Mouse (Mus musculus): ENCODE results near the gene Gng7. TPM values are rescaled to one million over a fixed set of nuclear protein-coding genes. Genes with fewer than 3 reads are reported as not detected.

Gene Gng7
- total and polyA plus RNA-seq, 3 experiments: 5.4 to 9.2 (median 8.6) TPM

GRCm38 (mm10) chr10:80967101-80967656, 47.6 kb downstream of the Gng7 start:
- DNase-seq: peak; percentile 72

DNA sequence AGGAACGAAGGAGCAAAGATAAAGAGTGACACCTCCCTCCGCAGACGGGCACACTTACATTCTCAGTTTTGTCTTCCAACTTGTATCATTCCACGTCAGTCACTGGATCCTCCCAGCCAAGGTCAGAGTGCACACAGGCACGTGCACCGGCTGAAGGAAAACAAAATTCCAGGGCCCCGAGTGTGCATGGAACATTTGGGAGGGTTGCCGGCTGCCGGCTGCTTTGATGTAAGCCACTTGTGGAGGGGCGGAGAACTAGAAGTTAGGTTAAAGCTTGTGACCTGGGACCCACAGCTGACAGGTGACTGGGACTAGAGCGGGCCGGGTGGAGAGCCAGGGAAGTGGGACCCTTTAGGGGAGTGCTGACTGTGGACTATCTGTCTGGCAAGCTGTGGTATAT, 48.4 kb downstream of the Gng7 start:
- DNase-seq: peak; percentile 84

DNA sequence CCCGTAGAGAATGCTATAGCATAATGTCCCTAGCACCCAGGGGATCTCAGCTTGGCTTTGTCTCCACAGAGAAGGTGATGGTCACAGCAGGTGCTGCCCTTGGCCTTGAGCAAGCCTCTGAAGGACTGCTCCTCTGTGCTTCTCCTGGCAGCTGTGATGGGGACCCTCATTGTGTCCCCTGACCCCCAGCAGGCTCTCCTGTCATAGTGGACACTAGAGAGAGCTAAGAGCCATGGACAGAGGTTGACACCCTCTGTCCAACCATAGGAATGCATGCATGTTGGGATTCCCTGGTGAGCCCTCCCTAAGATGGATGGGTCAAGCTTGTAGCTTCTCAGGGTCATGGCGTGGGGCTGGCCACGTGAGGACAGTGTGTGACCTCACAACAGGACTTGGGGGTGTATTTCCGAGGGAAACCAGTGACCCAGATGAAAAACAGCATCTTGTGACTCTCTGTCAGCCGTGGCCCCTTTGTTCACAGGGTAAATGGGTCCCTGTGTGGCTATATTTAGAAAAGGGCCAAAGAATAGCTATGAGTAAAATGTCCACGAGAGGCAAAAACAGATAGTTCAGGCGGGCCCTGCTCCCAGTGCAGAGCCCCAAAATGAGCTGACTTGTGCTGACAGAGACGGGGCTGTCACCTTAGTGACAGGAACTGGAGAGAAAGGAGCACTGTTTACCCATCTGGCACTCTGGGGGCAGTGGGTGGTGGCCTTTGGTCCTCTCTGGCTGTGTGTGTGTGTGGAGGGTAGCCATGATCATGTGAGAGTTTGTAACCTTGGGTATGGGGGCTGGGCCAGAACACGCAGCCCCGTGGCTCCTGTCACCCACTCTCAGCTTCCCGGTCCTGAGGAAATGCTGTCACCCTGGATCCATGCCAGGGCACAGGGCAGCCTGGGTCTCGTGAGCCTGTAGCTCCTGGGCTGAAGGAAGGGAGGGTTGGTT, 51.4 kb downstream of the Gng7 start:
- peak; percentile 78 for DNase-seq

- no peak for DNase-seq
These were observed 52.2 kb downstream of the Gng7 start for GRCm38 (mm10) chr10:80962585-80962984.

GRCm38 (mm10) chr10:80962051-80962472, 52.7 kb downstream of the Gng7 start:
- DNase-seq: peak; percentile 66

DNA sequence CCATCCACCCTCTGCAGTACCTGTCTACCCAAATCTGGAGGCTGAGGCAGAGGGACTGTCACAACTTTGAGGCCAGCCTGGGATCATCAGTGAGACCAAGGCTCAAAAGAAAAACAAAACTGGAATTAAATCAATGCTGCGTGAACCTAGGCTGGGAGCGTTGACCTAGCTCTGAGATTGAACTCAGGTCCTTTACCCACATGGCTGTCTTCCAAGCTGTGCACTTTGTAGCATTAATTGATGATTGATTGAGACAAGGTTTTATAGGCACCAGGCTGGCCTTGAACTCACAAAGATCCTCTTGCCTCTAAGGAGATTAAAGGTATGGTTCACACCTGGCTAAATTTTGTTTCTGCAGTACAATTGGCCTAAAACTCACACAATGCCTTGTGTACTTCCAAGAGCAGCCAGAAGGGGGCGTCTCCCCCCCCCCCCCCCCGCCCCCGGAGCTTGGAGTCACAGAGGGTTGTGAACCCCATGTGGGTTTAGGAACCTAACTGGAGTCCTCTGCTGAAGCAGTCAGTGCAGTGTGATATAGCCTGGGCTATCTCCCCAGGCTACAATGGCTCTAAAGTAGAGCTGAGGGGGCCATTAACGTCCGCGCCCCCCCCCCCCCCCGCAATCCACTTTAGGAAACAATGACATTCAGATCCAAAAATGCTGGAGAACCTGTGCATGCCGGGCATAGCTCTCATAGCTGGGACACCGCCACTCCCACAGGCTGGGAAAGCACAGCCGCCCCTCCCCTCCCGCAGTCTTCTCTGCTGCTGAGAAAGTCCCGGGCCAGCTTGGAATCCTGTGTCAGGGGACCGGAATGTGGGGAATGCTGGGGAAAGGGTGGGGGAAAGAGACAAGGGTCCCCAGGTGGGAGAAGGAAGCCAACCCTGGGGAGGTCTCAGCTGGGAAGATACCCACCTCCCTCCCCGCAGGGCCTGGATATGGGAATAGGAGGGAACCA, 53.9 kb downstream of the Gng7 start:
- peak; percentile 74 for DNase-seq

- no peak for DNase-seq
These were observed 55.6 kb downstream of the Gng7 start for GRCm38 (mm10) chr10:80958979-80959637.

- no peak for DNase-seq
These were observed 57.0 kb downstream of the Gng7 start for GRCm38 (mm10) chr10:80957791-80958190.

DNA sequence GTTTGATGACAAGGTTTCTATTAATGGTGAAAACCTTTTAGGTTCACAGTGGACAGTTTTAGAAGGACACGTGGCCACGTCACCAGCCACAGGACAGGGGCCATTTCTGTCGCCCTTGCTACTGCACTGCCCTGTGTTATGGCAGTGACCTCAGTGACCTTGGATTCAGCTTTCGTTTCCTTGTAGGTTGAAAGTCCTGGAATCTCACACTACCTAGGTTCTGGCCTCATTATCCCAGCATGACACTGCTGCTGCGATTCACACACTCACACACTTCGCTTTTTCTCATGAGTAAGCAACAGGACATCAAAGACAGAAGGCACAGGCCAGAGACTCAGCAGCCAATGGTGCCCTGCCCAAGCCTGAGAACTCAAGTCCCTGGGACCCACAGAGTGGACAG, 57.8 kb downstream of the Gng7 start:
- DNase-seq: no peak

DNA sequence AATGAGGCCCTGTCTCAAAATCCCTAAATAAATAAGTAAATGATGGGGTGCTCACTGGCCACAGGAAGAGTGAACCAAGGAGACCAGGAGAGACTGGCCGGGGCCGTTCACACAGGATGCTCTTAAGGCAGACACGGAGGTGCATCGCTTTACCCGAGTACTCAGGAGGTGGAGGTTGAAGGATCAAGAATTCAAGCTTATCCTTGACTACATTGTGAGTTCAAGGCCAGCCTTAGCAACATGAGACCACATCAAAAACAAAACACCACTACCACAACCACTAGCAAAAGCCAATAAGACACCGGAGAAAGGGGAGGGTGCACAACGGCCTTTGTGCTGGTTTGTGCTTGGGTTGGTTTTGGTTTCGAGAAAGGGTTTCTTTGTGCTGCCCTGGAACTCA, 58.4 kb downstream of the Gng7 start:
- DNase-seq: no peak

GRCm38 (mm10) chr10:80955536-80955935, 59.2 kb downstream of the Gng7 start:
- peak; percentile 71 for DNase-seq

GRCm38 (mm10) chr10:80954843-80955242, 59.9 kb downstream of the Gng7 start:
- no peak for DNase-seq

DNA sequence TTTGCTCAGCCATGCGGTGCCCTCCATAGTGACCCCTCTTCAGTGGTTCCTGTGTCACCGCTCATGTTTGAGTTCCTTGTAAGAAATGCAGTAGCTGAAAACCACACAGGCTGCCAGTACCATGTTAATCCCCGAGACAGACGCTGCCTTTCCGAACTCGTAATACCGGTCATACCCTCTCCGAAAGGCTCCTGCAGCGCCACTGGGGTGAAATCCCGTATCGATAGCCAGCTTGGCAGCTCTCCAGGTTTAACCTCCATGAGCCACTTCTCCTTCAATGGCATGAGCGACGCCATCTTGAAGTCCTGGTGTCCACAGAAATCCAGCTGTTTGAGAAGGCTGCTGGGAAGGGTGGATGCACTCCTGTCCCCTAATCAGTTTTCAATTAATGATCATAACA, 60.3 kb downstream of the Gng7 start:
- no peak for DNase-seq

DNA sequence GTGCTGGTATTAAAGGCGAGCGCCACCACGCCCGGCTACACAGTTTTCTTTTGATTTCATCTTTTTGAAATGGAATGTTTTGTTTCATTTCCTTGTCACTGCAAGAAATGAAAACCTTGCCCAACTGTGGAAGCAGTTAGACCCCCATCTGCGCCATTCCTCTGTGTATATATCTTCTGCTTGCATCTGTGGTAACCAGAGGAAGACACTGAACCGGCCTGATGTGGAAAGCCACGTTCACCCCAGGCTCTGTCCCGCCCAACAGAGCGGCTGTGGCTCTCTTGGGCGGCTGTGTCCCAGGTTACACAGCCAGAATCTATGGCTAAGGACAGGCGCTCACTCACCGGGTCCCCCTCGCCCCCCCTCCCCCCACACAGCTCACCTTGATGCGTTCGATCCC, 62.3 kb downstream of the Gng7 start:
- no peak for DNase-seq

GRCm38 (mm10) chr10:80951761-80952390, 62.9 kb downstream of the Gng7 start:
- no peak for DNase-seq

- no peak for DNase-seq
These were observed 64.4 kb downstream of the Gng7 start for GRCm38 (mm10) chr10:80950314-80950713.

DNA sequence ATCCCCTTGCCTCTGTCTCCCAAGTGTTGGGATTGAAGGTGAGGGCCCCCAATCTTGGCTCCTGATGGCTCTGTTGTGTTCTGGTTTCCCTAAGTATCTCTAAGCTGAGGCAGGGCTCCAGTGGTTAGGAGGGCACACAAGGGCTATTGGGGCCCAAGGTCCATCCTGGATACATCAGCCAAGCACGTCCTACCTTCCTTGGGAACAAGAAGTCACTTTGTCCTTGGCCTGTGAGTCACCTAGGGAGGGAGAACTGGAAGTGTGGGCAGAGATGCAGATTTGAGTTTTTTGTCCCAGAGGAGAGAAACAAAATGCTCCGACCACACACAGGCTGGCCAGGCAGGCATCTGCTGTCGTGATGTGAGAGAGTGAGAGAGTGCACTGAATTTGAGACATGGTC, 65.7 kb downstream of the Gng7 start:
- DNase-seq: peak; percentile 76

DNA sequence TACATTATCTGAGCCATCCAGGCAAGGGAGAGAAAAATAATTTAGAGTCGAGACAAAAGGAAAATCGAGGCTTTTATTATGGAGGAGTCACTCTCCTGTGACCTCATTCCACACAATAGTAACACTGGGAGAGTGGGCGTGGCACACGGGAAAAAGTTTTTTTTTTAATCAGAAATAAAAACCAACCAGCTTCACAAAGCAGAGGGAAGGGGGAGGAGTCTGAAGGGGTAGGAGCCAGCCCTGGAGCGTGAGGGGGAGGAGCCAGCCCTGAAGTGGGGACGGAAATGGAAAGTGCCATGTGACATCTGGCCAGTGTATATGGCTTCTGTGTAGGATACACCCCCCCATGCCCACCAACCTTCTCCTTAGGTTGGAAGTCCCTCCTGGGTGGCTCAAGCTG, 66.2 kb downstream of the Gng7 start:
- DNase-seq: no peak

DNA sequence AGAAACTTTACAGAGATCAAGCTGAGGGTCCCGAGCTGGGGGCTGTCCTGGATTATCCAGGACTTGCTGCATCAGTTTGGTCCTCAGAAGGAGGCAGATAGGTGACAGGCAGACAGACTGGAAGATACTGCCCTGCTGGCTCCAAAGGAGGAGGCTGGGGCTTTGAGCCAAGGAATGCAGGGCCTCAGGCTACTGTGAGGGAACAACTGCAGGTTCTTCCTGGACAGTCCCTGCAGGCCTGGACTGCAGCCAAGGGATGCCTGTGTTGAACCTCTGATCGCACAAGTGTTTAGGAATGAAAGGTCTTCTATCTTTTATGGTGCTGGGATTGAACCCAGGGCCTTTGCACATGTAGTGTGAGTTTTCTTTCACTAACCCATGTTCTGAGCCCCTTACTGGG, 66.9 kb downstream of the Gng7 start:
- DNase-seq: peak; percentile 66

- DNase-seq: no peak
These were observed 67.9 kb downstream of the Gng7 start for GRCm38 (mm10) chr10:80946684-80947437.

DNA sequence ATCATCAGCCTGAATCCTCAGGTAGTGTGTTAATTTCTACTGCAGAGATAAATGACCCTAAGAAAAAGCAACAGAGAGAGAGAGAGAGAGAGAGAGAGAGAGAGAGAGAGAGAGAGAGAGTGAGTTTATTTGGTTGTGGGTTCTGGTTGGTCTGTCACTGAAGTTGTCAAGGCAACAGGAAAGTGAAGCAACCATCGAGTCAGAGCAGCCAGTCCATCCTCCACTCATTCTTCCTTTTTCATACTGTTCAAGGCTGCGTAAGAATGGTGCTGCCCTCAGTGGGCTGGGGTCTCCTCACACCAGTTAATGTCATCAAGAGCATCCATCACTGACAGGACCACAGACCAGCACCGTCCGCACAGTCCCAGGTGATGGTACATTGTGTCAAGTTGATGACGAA, 70.5 kb downstream of the Gng7 start:
- no peak for DNase-seq
